Mouse (Mus musculus): ENCODE measurements around the gene Lgals3. TPM values are rescaled to one million over a fixed set of nuclear protein-coding genes. Genes with fewer than 3 reads are reported as not detected.
"Not testable (repeated sequence)": the region's sequence is repeated elsewhere in the genome, so short reads cannot be mapped to it uniquely, and the experiment has no call there.

Gene Lgals3
- polyA plus RNA-seq (2016; fragmentation: Nextera tagmentation; extraction: Ambion mirVana) = 0.20 and 0.29 TPM in 2 replicates

GRCm38 (mm10) chr14:47367461-47367860 is at the start of gene Lgals3:
Gene Lgals3 (plus strand): TSS chr14:47367751.
- Histone ChIP-seq H3K4me1 (peaks cover 16% of the 10 kb centered on the region), H3K36me3 (replicated peaks) (no peaks in the 10 kb centered on the region), H3K4me3 (no peak within 1 kb of the TSS), H3K27me3 (ENCODE audit: poor library complexity, severe bottlenecking) (peaks cover 8% of the 10 kb centered on the region), H3K27ac (peak within 1 kb of the TSS; percentile 40; the same call in 1 of the 2 replicates), H3K9me3 (no peaks in the 10 kb centered on the region)
- 58% methylated on average over 9 of the region's 9 CpGs for WGBS
- peak; percentile 43 for DNase-seq (ENCODE audit: extremely low spot score, low spot score)

DNA sequence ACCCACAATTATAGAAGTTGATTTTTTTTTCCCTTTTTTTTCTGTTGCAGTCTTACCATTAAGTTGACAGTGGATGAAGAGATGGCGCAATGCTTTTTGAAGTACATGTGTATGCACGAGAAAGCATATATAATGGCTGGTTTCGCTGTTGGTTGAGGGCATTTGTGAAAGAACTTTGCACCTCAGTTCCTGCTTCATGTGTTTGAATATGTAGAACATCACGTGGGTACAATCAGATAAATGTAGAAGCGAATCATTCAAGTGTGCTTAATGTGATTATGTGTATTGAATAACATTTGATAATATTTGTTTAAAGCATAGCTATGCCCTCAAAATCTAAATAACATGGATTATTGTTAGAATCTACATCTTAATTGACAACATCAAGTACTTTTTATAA is 48.2 kb upstream of the Lgals3 start:
- DNase-seq (ENCODE audit: extremely low spot score, low spot score) = no peak
- no peak overlapping the region for H3K4me3 ChIP-seq
- H3K27ac ChIP-seq = no peak overlapping the region
- peaks cover 79% of the 10 kb centered on the region for H3K36me3 ChIP-seq (replicated peaks)
- H3K4me1 ChIP-seq = no peaks in the 10 kb centered on the region
- H3K27me3 ChIP-seq (ENCODE audit: poor library complexity, severe bottlenecking) = no peaks in the 10 kb centered on the region
- 97% methylated on average over 5 of the region's 5 CpGs for WGBS
- H3K9me3 ChIP-seq = no peaks in the 10 kb centered on the region

DNA sequence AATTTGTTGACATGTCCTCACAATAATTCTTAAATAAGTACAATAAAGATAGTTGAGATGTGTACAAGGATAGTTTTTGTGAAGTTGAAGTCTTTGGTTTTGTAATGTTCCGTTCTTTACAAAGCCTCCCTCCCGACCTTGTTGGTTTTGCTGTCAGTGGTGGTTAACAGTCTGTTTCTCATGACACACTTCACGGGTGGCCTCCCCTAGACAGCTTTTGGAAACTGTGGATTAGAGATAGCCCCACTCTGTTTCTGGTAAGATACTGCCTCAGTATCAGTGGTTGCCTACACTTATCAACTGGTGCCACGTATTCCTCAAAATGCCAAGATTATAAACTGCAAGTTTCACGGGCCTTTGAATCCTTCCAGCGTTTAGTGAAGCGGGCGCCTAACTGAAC is 46.0 kb upstream of the Lgals3 start:
- H3K27ac ChIP-seq; DNase-seq (ENCODE audit: extremely low spot score, low spot score); H3K4me3 ChIP-seq; H3K27me3 ChIP-seq (ENCODE audit: poor library complexity, severe bottlenecking); H3K4me1 ChIP-seq; H3K9me3 ChIP-seq: not testable (repeated sequence)
- H3K36me3 ChIP-seq (replicated peaks) = peaks cover 66% of the 10 kb centered on the region
- WGBS = 93% methylated on average over 7 of the region's 8 CpGs

DNA sequence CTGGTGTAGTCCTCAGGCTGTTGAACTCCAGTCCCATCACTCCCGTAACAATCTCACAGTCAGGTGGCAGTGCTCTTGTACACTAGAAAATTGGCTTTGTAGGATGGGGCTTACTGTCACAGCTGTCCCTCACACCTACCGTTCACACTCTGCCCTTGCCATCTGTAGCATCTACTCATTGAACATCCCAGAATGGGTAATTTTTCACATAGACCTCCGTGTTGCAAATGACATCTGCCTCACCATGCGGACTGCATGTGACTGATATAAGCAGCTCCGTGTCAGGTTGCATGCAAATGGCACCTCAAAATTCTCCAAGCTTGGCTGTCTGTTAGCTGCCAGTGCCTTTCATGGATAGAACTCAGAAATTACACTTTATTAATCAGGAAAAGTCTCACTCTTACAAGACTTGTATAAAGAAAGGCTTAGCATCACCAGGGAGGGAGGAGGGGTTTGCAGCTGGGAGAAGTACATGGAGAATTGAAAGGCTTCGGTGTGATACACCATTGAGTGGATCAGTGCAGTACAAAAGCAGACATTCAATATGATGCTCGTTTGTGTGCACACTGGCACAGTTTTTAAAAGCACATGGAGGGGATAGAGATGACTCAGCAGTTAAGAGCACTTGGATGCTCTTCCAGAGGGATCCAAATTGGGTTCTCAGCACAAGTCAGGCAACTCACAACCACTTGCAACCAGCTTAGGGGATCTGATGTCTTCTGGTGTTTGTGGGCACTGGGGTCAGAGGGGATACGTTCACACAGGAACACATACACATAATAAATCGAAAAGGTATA is 41.4 kb upstream of the Lgals3 start:
- Histone ChIP-seq H3K9me3 (no peaks in the 10 kb centered on the region), H3K36me3 (replicated peaks) (peaks cover 27% of the 10 kb centered on the region), H3K4me3 (no peak overlapping the region), H3K27me3 (ENCODE audit: poor library complexity, severe bottlenecking) (no peaks in the 10 kb centered on the region), H3K27ac (no peak overlapping the region), H3K4me1 (0 out of 2 replicates have a peak, but pooled peaks cover 10% of the 10 kb centered on the region)
- 88% methylated on average over 9 of the region's 9 CpGs for WGBS
- no peak for DNase-seq (ENCODE audit: extremely low spot score, low spot score)

DNA sequence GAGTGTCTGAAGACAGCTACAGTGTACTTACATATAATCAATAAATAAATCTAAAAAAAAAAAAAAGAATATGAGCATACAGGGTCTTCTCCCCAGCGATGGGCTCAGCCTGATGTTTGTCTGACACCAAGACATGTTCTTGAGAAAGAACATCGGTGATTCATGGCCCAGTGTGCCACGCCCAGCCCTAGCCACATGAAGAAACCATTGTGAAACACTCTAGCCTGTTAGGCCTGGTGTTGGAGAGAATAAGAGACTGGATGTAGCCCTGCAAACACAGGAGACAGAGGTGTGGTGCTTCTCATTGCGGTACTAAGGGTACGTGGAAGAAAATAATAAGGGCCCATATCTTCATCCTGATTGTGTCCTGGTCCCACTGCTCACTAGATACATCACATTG is 40.2 kb upstream of the Lgals3 start:
- DNase-seq (ENCODE audit: extremely low spot score, low spot score) = no peak
- H3K27me3 ChIP-seq (ENCODE audit: poor library complexity, severe bottlenecking) = no peaks in the 10 kb centered on the region
- no peaks in the 10 kb centered on the region for H3K9me3 ChIP-seq
- H3K4me3 ChIP-seq = no peak overlapping the region
- peaks cover 24% of the 10 kb centered on the region for H3K36me3 ChIP-seq (replicated peaks)
- 0 out of 2 replicates have a peak, but pooled peaks cover 10% of the 10 kb centered on the region for H3K4me1 ChIP-seq
- no peak overlapping the region for H3K27ac ChIP-seq
- WGBS = 94% methylated on average over 5 of the region's 5 CpGs

GRCm38 (mm10) chr14:47331920-47332319 is 35.6 kb upstream of the Lgals3 start:
- Histone ChIP-seq H3K27me3 (ENCODE audit: poor library complexity, severe bottlenecking) (no peaks in the 10 kb centered on the region), H3K4me3 (no peak overlapping the region), H3K9me3 (no peaks in the 10 kb centered on the region), H3K4me1 (0 out of 2 replicates have a peak, but pooled peaks cover 10% of the 10 kb centered on the region), H3K27ac (no peak overlapping the region), H3K36me3 (replicated peaks) (no peaks in the 10 kb centered on the region)
- WGBS = 62% methylated on average over 5 of the region's 5 CpGs
- DNase-seq (ENCODE audit: extremely low spot score, low spot score) = no peak

DNA sequence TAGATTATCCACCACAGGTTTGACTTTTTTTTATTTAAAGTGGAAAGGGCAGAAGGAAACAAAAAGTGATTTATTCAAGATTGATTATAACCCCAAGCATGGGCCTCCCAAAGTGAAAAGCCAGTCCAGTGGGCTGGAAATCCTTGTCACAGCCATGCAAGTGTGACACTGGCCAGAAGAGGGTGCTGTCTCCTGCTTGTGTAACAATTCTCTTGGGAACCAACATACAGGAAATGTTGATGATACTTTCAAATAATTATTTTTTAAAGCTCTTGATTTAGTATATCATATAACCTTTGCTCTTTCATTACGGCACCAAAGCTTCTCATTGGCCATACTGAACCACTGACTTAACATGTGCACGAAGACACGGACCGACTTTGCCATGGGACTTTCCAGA is 32.7 kb upstream of the Lgals3 start:
- Histone ChIP-seq H3K9me3 (no peaks in the 10 kb centered on the region), H3K27me3 (ENCODE audit: poor library complexity, severe bottlenecking) (no peaks in the 10 kb centered on the region), H3K4me1 (no peaks in the 10 kb centered on the region), H3K27ac (no peak overlapping the region), H3K36me3 (replicated peaks) (no peaks in the 10 kb centered on the region), H3K4me3 (no peak overlapping the region)
- DNase-seq (ENCODE audit: extremely low spot score, low spot score) = peak; percentile 35
- 91% methylated on average over 4 of the region's 4 CpGs for WGBS

DNA sequence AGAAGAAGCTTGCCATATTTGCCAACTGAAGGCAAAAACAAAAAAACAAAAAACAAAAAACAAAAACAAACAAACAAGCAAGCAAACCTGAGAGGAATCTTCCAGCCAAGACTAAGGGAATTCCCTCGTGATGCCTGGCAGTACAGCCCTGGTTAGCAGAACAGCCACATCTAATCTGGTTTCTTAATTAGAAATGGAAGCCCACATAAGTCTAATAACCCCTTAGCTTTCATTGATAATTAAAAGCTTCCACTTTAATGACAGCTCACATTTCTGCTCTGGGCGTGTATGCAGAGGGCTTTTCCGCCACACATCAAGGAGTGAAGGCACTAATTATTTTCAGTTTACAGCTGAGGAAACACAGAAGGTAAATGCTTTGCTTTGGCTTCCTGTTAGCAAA is 32.3 kb upstream of the Lgals3 start:
- Histone ChIP-seq H3K27me3 (ENCODE audit: poor library complexity, severe bottlenecking) (no peaks in the 10 kb centered on the region), H3K9me3 (no peaks in the 10 kb centered on the region), H3K4me1 (no peaks in the 10 kb centered on the region), H3K36me3 (replicated peaks) (no peaks in the 10 kb centered on the region), H3K27ac (no peak overlapping the region), H3K4me3 (no peak overlapping the region)
- no peak for DNase-seq (ENCODE audit: extremely low spot score, low spot score)
- 82% methylated on average over 3 of the region's 3 CpGs for WGBS

- H3K36me3 ChIP-seq (replicated peaks) = no peaks in the 10 kb centered on the region
- H3K4me1 ChIP-seq = peaks cover 7% of the 10 kb centered on the region
- 91% methylated on average over 10 of the region's 10 CpGs for WGBS
- no peaks in the 10 kb centered on the region for H3K9me3 ChIP-seq
- no peak for DNase-seq (ENCODE audit: extremely low spot score, low spot score)
- H3K4me3 ChIP-seq = no peak overlapping the region
- no peaks in the 10 kb centered on the region for H3K27me3 ChIP-seq (ENCODE audit: poor library complexity, severe bottlenecking)
- H3K27ac ChIP-seq = no peak overlapping the region
Observed at GRCm38 (mm10) chr14:47340231-47340925, 27.2 kb upstream of the Lgals3 start.

DNA sequence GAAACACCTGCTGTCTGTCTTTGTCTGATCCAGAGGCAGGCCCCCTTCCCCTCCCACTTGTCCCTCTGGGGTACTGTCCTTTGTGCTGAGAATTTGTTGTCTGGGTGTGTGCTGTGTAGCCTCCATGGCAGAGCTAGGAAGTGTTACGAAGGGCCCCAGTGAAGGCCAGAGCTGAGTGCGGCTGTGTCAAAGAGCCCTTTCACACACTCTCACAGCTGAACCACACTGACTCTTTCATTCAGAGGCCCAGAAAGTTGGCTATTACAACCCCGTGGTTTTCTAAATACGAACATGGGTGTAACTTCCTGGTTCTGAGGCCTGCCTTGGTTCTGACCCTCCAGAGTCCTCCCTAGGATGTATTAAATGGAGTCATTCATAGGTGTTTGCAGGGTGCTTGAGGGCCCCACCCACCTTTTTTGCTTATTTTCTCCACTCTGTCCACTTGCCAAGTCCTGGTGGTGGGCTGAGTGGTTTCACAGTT is 25.7 kb upstream of the Lgals3 start:
- Histone ChIP-seq H3K4me1 (peaks cover 7% of the 10 kb centered on the region), H3K27me3 (ENCODE audit: poor library complexity, severe bottlenecking) (no peaks in the 10 kb centered on the region), H3K4me3 (no peak overlapping the region), H3K9me3 (no peaks in the 10 kb centered on the region), H3K27ac (peak overlapping the region; percentile 68), H3K36me3 (replicated peaks) (no peaks in the 10 kb centered on the region)
- no peak for DNase-seq (ENCODE audit: extremely low spot score, low spot score)
- WGBS = 70% methylated on average over 4 of the region's 4 CpGs

- Histone ChIP-seq H3K4me3 (no peak overlapping the region), H3K27ac (no peak overlapping the region), H3K4me1 (peaks cover 3% of the 10 kb centered on the region), H3K27me3 (ENCODE audit: poor library complexity, severe bottlenecking) (no peaks in the 10 kb centered on the region), H3K9me3 (no peaks in the 10 kb centered on the region), H3K36me3 (replicated peaks) (no peaks in the 10 kb centered on the region)
- 100% methylated on average over 1 of the region's 1 CpGs for WGBS
- no peak for DNase-seq (ENCODE audit: extremely low spot score, low spot score)
Observed at GRCm38 (mm10) chr14:47346715-47347114, 20.8 kb upstream of the Lgals3 start.

DNA sequence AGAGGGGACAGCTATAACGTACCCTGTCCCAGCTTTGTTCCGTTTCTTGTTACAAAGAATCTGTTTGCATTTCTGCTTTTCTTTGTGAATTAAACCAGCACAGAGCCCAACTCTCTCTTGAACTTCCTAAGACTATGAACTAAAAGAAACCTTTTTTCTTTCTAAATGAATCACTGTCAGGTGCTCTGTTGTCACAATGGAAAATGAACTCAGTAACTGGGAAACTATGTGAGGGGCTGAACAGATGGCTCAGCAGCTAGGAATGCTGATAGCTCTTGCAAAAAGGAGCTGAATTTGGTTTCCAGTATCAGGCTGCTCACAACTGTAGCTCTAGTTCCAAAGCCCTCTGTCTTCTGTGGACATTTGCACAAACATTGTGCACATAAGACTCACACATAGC is 16.6 kb upstream of the Lgals3 start:
- Histone ChIP-seq H3K27ac (no peak overlapping the region), H3K9me3 (no peaks in the 10 kb centered on the region), H3K36me3 (replicated peaks) (no peaks in the 10 kb centered on the region), H3K4me3 (no peak overlapping the region), H3K4me1 (no peaks in the 10 kb centered on the region), H3K27me3 (ENCODE audit: poor library complexity, severe bottlenecking) (no peaks in the 10 kb centered on the region)
- no peak for DNase-seq (ENCODE audit: extremely low spot score, low spot score)
- 91% methylated on average over 2 of the region's 2 CpGs for WGBS

- no peaks in the 10 kb centered on the region for H3K27me3 ChIP-seq (ENCODE audit: poor library complexity, severe bottlenecking)
- no peak overlapping the region for H3K27ac ChIP-seq
- no peak overlapping the region for H3K4me3 ChIP-seq
- H3K36me3 ChIP-seq (replicated peaks) = no peaks in the 10 kb centered on the region
- no peaks in the 10 kb centered on the region for H3K4me1 ChIP-seq
- no peak for DNase-seq (ENCODE audit: extremely low spot score, low spot score)
- 93% methylated on average over 10 of the region's 10 CpGs for WGBS
- no peaks in the 10 kb centered on the region for H3K9me3 ChIP-seq
Observed at GRCm38 (mm10) chr14:47352272-47352671, 15.3 kb upstream of the Lgals3 start.

Data from forebrain, embryonic 10.5 days (tissue).